Mouse (Mus musculus): ENCODE data around the gene Cyb561d1.

The Cyb561d1 gene

DNA sequence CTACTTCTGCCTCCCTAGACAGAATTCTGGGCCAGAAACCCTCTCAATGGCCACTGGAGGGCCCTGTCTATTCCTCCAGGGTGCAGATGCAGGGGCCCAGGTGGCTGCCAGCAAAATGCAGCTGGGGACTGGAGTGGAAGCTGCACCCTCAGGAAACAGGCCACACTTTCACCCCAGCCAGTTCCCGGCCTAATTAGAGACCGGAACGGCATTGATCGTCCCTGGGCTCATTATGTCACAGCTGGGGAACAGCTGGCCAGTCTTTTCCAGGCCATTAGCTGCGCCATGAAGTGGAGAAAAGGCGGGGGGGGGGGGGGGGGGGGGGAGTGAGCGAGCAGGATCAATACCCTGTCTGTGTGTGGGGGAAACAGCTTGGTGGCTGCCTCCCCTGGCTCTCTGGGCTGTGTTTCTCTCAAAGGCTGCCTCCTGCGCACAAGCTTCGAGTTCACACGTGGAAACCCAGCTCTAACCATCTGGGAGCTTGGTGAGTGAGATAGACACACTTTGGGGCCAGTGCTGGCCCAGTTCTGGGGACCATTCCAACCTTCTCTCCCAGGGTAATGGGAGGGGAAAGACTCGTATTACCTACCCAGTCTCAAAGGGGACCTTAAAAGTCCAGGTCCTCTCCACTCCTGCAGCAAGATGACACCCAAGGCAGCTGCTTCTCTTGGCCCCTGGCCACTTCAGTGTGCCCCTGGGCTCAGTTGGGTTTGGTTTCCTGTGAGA is 34.4 kb downstream of the Cyb561d1 start:
- peak; percentile 29 for DNase-seq (ENCODE audit: low spot score)

DNA sequence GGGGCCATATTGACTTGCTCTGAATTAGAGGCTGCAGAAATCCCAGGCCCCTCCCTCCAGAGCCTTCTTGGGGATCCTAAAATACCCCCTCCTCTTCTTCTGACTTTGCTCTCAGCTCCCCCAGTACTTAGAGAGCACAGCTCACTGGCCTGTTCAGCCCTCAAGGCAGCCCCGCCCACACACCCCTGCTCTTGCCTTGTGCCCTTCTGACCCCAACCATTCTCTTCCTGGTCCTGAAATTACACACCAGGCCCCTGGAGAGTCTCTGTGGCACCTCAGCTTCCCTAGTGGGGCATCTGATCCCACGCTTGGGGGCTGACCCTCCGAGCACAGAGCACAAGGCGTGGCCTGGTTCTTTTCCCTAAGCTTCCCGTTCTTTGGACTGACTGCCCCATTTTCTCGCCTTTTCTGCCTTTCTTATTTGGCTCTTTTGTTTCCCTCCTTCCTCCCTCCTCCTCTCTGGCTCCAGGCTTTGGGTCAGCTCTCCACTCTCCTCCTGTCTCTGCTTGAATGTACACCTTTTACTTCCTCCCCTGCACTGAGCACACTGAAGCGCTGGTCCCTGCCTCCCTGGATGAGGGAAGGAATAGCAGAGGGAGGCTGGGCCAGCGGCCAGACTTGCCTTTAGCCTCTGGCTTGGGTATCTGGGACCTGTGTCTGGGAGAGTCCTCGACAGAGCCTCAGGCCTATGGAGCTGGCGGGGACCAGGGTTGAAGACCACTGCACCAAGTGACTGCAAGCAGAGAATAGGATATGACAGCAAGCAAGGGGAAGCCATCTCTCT is 35.3 kb downstream of the Cyb561d1 start:
- DNase-seq (ENCODE audit: low spot score) = no peak

DNA sequence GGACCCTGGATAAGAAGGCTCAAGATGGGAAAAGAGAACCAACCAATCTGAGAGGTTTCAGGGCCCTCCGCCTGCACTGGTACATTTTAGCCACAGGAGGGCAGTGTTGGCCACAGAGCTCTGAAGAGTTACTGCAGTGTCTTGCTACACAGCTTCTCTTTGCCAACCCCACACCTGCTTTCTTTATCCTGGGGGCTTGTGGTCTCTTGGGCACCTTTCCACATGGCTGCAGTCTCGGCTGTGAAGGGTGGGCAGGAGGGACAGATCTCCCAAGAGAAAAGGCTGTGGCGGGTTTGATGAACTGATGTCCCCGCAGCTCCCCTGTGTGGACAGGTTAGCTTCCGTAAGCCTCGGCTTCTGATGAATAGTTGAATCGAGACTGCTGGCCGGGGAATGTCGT is 36.2 kb downstream of the Cyb561d1 start:
- peak; percentile 79 for DNase-seq (ENCODE audit: low spot score)

DNA sequence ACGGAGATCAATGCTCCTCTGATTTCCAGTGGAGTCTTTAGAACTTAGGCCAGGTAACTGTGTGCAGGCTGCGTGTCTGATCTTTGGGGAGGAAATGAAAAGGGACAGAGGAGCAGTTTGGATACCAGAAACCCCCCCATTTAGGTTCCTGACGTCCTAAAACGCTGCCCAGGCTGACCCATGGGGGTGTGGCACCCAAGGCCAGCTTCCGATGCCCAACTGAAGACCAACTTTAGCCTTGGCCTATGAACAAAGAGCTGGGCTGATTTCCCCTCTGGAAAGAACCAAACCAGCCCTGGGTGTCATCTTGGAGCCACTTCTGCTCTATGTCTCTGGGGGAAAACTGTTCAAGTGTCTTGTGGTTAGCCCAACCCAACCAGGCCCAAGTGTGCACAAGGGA is 36.9 kb downstream of the Cyb561d1 start:
- DNase-seq (ENCODE audit: low spot score) = no peak

DNA sequence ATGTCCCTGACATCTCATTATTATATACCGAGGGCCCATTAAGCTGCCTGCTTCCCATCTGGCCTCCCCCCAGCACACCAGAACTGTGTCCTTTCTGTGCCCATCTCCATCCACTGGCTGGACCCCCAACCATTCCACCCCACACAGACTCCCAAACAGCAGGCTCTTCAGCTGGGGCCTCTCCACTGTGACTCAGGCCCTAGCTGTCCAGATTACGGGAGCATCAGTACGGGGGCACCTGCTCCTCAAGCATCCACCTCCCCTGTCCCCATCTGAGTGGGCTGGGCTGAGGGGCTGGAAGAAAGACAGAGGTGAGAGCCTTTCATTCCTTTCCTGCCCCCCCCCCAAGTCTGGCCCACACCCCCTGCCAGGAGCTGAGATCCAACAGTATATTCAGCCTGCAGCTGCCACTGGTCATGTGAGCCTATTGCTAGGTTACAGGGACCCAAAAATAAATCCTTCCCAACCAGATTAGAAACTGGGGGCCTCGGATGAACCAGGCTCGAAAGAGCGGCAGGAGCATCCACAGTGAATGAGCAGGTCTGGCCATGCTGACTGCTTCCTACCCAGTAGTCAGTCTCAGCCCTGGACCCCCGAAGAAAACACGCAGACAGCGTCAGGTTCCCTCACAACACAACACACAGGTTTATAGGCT is 42.5 kb downstream of the Cyb561d1 start:
- DNase-seq (ENCODE audit: low spot score) = no peak

DNA sequence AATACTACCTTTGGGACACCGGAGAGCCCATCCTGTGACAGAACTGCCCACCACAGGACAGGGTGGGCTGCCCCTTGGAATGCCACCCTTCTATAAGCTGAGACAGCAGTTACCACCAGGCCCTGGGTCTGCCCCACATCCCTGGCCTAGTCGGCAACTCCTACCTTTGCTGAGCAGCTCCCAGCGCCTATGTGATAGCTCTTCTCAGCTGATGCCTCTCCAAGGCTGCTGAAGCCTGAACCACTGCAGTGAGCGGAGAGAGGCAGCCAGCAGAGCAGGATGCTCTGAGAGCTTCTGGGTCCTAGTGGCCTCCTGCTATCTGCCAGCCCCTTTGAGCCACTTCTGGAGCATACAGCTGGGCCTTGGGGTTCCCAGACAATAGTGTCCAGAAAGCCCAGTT is 46.4 kb downstream of the Cyb561d1 start, which contains the start of gene Gpr61:
Gene Gpr61 (minus strand): TSS at position 227 of the 400 bp plus-strand sequence.
- no peak for DNase-seq (ENCODE audit: low spot score)

DNA sequence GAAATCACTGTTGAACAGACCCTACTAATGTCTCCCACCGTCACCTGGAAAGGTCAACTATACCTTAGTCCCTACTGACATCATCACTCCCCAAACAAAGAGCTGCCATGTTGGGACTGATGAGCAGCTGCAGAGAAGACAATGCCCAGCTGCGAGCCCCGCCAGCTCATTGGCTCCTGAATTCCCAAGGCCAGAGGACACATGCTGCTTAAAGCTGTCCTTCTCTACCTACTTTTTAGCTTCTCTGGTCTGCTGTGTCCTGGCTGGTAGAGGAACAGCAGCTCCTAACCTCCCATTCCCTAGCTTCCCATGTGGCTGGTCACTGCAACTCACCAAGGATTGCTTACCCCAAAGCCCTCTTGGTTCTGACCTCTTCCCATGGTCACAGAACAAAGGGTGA is 48.7 kb downstream of the Cyb561d1 start:
- DNase-seq (ENCODE audit: low spot score) = no peak

DNA sequence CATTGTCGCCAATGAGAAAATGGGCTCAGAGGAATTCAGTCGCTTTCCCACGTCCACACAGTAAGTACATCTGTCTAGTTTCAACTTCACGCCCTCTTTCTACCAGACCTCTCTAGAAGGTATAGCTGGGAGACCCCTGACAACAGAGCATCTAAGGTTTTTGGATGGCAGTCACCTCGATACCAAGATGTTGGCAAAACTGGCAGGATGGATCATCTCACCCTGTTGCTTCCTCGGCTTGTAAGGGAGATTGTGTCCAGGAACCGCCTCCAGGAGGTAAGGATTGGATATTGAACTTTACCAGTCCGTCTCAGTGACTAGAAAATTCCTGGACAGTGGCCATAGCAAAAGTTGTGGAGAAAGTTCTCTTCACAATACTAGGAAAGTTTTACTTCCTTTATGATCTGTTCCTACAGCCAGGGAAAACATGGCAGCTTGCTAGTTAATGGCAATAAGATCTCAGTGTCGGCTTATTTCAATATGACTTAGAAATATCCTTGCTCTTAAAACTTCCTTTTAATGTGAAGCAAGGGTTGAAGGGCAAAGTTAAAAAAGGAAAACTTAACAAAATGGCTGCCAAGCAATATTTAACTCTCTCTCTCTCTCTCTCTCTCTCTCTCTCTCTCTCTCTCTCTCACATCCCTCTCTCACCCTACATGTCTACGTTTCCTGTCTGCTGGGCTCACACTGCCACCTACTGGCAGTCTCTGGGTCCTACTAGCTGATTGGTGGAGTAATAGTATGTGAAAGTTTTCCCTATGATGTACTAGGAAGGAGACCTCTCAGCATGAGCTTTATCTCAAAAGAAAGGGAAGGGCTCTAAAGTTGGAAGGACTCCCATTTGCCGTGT is 53.4 kb downstream of the Cyb561d1 start:
- DNase-seq (ENCODE audit: low spot score) = peak; percentile 91

DNA sequence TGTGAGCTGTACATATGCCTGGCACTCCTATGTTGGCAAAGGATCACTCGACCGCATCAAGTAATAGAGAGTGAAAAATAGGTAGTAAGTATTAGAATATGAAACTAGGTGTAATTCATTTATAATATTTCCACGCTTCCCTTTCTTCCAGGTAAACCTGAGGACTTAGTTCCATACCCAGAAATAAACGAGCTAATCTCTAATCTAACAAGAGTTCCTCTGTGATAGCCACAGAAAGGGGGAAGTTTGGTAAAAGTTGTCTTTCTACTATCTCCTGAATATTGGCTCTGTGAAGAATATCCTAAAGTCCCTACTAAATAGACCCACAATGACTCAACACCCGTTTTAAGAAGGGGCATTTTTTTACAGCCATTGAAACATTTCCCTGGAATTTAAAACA is 54.3 kb downstream of the Cyb561d1 start:
- no peak for DNase-seq (ENCODE audit: low spot score)

Data from lung, postnatal 25 days (tissue).